8 mouse cellular contexts compared by ENCODE assay signal in the genomic region with DNA sequence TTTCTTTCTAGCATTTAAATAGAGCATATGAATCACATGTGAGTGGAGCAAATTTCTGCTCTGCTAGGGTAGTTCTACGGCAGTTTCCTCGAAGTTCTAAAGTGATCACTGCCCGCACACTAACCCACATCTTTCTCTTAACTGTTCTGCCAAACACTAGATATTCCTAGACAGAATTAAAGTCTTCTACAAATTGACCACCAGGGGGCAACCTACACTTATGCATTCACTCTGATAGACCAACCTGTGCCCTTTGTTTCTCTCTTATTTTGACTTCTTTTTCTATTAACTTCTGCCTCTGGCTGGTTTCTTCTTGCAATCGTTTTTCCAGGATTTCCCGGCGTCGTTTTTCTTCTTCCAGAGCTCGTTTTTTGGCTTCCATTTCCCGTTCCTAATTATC. TPM values are rescaled to one million over a fixed set of nuclear protein-coding genes. Genes with fewer than 3 reads are reported as not detected.
A peak's percentile ranks its signal among the peaks of the same experiment; 100 is the strongest.
DNase-seq lines count a peak whose midpoint lies in the region; ATAC-seq and TF ChIP-seq lines count a peak whose summit lies in the region.

No protein-coding gene starts in this region.

- H3K27me3 ChIP-seq in forebrain, embryonic 11.5 days (ENCODE audit: control insufficient read depth, insufficient read depth, low read length) = no peaks in the 10 kb centered on the region
- no peaks in the 10 kb centered on the region for H3K27me3 ChIP-seq in forebrain, embryonic 10.5 days (ENCODE audit: poor library complexity, severe bottlenecking)
- H3K27me3 ChIP-seq in hindbrain, postnatal 0 days (ENCODE audit: insufficient read depth, low read length) = no peaks in the 10 kb centered on the region

- 47% methylated on average over 9 of the region's 9 CpGs for WGBS in forebrain, embryonic 11.5 days
- WGBS in forebrain, embryonic 10.5 days = 50% methylated on average over 9 of the region's 9 CpGs
- WGBS in hindbrain, postnatal 0 days = 42% methylated on average over 9 of the region's 9 CpGs

- H3K4me3 ChIP-seq in forebrain, embryonic 11.5 days (ENCODE audit: low read depth, low read length) = no peak overlapping the region
- no peak overlapping the region for H3K4me3 ChIP-seq in forebrain, embryonic 10.5 days
- H3K4me3 ChIP-seq in hindbrain, postnatal 0 days (ENCODE audit: low read length) = no peak overlapping the region

- DNase-seq in forebrain, embryonic 11.5 days (ENCODE audit: low spot score) = no peak
- no peak for DNase-seq in forebrain, embryonic 10.5 days (ENCODE audit: extremely low spot score, low spot score)
- peak; percentile 10 to 49 for DNase-seq in spleen, postnatal 36 days (ENCODE audit: low spot score in 2 of 2)
- no peak for DNase-seq in spleen, postnatal 4 days (ENCODE audit: low spot score in 2 of 2)
- peak; percentile 83 for DNase-seq in embryo, embryonic 11 days
- DNase-seq in hindbrain, postnatal 0 days (ENCODE audit: low spot score) = peak; percentile 91
- peak; percentile 77 for DNase-seq in lung, postnatal 25 days (ENCODE audit: low spot score)
- peak; percentile 29 for DNase-seq in thymus, postnatal 4 days

- TF ChIP-seq CTCF in hindbrain, postnatal 0 days (IDR thresholded peaks at IDR 0.05; ENCODE audit: low read depth) = peak; percentile 81

- peak; percentile 66; the same call in 1 of the 2 replicates for ATAC-seq in forebrain, embryonic 11.5 days (replicated peaks; ENCODE audit: low FRiP score)
- peak; percentile 84 for ATAC-seq in hindbrain, postnatal 0 days

- H3K36me3 ChIP-seq in forebrain, embryonic 11.5 days (ENCODE audit: control insufficient read depth, insufficient read depth, low read length) = no peaks in the 10 kb centered on the region; the same call in 1 of the 2 replicates
- H3K36me3 ChIP-seq in forebrain, embryonic 10.5 days (replicated peaks) = peaks cover 27% of the 10 kb centered on the region
- H3K36me3 ChIP-seq in hindbrain, postnatal 0 days (ENCODE audit: insufficient read depth, low read length) = no peaks in the 10 kb centered on the region

- H3K4me1 ChIP-seq in forebrain, embryonic 11.5 days (replicated peaks; ENCODE audit: control insufficient read depth, insufficient read depth, low read length) = no peaks in the 10 kb centered on the region
- no peaks in the 10 kb centered on the region for H3K4me1 ChIP-seq in forebrain, embryonic 10.5 days
- H3K4me1 ChIP-seq in hindbrain, postnatal 0 days (ENCODE audit: insufficient read depth, low read length) = no peaks in the 10 kb centered on the region

- no peak overlapping the region for H3K27ac ChIP-seq in forebrain, embryonic 11.5 days (ENCODE audit: low read depth, low read length)
- H3K27ac ChIP-seq in forebrain, embryonic 10.5 days = no peak overlapping the region
- no peak overlapping the region for H3K27ac ChIP-seq in hindbrain, postnatal 0 days

- H3K4me2 ChIP-seq in forebrain, embryonic 11.5 days (ENCODE audit: low read depth, low read length, severe bottlenecking) = no peak overlapping the region
- H3K4me2 ChIP-seq in hindbrain, postnatal 0 days (ENCODE audit: low read depth, low read length) = no peak overlapping the region

- no peaks in the 10 kb centered on the region for H3K9me3 ChIP-seq in forebrain, embryonic 11.5 days (ENCODE audit: control insufficient read depth, low read length)
- H3K9me3 ChIP-seq in forebrain, embryonic 10.5 days = no peaks in the 10 kb centered on the region
- no peaks in the 10 kb centered on the region for H3K9me3 ChIP-seq in hindbrain, postnatal 0 days (ENCODE audit: low read length)

- no peak overlapping the region for H3K9ac ChIP-seq in forebrain, embryonic 11.5 days (ENCODE audit: low read length)
- no peak overlapping the region for H3K9ac ChIP-seq in hindbrain, postnatal 0 days (replicated peaks; ENCODE audit: low read length)

RNA-seq across cellular contexts. Expression of gene Abhd10, which starts 14.1 kb away (rescaled TPM):
- polyA plus RNA-seq in forebrain, embryonic 11.5 days (2014; fragmentation: Nextera tagmentation; extraction: Ambion mirVana) = 36.2 and 39.0 TPM in 2 replicates
- 41.2 and 41.4 TPM in 2 replicates for polyA plus RNA-seq in forebrain, embryonic 10.5 days (2016; fragmentation: Nextera tagmentation; extraction: Ambion mirVana)
- total RNA-seq in hindbrain, postnatal 0 days (2014; rRNA removed) = 19.0 and 21.7 TPM in 2 replicates
- 34.4 and 36.2 TPM in 2 replicates for polyA plus RNA-seq in hindbrain, postnatal 0 days (2015; fragmentation: Nextera tagmentation; extraction: Ambion mirVana)

RNA-seq across cellular contexts. Expression of gene Tagln3, which starts 32.4 kb away (rescaled TPM):
- polyA plus RNA-seq in forebrain, embryonic 11.5 days (2014; fragmentation: Nextera tagmentation; extraction: Ambion mirVana) = 212 and 237 TPM in 2 replicates
- 83.4 and 104 TPM in 2 replicates for polyA plus RNA-seq in forebrain, embryonic 10.5 days (2016; fragmentation: Nextera tagmentation; extraction: Ambion mirVana)
- 190 and 198 TPM in 2 replicates for total RNA-seq in hindbrain, postnatal 0 days (2014; rRNA removed)
- polyA plus RNA-seq in hindbrain, postnatal 0 days (2015; fragmentation: Nextera tagmentation; extraction: Ambion mirVana) = 302 and 317 TPM in 2 replicates

Comparison
In these comparisons a context has a peak if more than half of its experiments do, and no peak if none do; other contexts are left out.
1. DNase-seq: peak in spleen, postnatal 36 days (2 of 2), embryo, embryonic 11 days (single experiment), hindbrain, postnatal 0 days (single experiment), lung, postnatal 25 days (single experiment) and thymus, postnatal 4 days (single experiment); none in forebrain, embryonic 11.5 days (single experiment), forebrain, embryonic 10.5 days (single experiment) and spleen, postnatal 4 days (0 of 2).